Mouse (Mus musculus) stomach, postnatal 0 days (tissue): ENCODE data around the gene Arpp21.

Experiments
- CTCF ChIP-seq: IDR thresholded peaks from 2 replicates; pipeline ENCODE4 v1.5.1; 2016; ENCODE audit warnings: antibody characterized with exemption, low read depth, mild to moderate bottlenecking, moderate library complexity
- EP300 ChIP-seq: optimal IDR thresholded peaks from 2 replicates; pipeline ENCODE3; 2016; ENCODE audit warnings: antibody characterized with exemption

DNA sequence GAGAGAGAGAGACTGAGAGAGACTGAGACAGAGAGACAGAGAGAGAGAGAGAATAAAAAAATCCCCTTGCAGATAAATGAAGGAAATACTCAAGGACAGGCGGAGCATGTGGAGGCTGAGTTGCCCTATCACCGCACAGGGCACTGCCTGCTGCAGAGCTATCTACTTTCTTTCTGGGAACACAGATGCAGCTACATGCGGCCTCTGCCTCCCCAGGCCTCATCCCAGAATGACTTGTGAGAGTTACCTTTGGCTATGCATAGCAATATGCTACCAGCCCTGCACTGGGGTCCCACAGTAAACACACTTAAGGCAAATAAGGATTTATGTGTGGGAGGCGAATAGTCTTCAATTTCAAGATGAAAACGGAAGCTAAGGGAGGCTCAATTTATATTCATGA is 164.8 kb downstream of the Arpp21 start:
- TF ChIP-seq CTCF (no peak), EP300 (no peak)
